Mouse (Mus musculus) midbrain, embryonic 15.5 days (tissue): ENCODE data around the gene Ube2b. TPM values are rescaled to one million over a fixed set of nuclear protein-coding genes. Genes with fewer than 3 reads are reported as not detected.

Experiments used
- ATAC-seq: fragments of 200-750 bp; cut with Nextera tagmentation; replicated peaks from 2 replicates; pipeline ENCODE4 v1.8.0; 2017; ENCODE audit warnings: moderate TSS enrichment
- H3K27ac ChIP-seq: fragments of 300-500 bp; sonication (generic); 2 replicates; pipeline ENCODE4 v1.5.1; 2015; ENCODE audit warnings: mild to moderate bottlenecking, inconsistent platforms
- H3K27me3 ChIP-seq: fragments of 300-500 bp; sonication (generic); replicated peaks from 2 replicates; pipeline ENCODE4 v1.6.1; 2015; ENCODE audit warnings: inconsistent platforms
- H3K36me3 ChIP-seq: fragments of 300-500 bp; sonication (generic); replicated peaks from 2 replicates; pipeline ENCODE4 v1.6.1; 2015; ENCODE audit warnings: inconsistent platforms
- H3K4me1 ChIP-seq: fragments of 300-500 bp; sonication (generic); 2 replicates; pipeline ENCODE4 v1.6.1; 2015; ENCODE audit warnings: inconsistent platforms
- H3K4me2 ChIP-seq: fragments of 300-500 bp; sonication (generic); 2 replicates; pipeline ENCODE4 v1.6.1; 2015; ENCODE audit warnings: inconsistent platforms, mild to moderate bottlenecking, moderate library complexity
- H3K4me3 ChIP-seq: fragments of 300-500 bp; sonication (generic); 2 replicates; pipeline ENCODE4 v1.5.1; 2015; ENCODE audit warnings: mild to moderate bottlenecking, inconsistent platforms
- H3K9ac ChIP-seq: fragments of 300-500 bp; sonication (generic); 2 replicates; pipeline ENCODE4 v1.6.1; 2015; ENCODE audit warnings: mild to moderate bottlenecking, inconsistent platforms
- H3K9me3 ChIP-seq: fragments of 300-500 bp; sonication (generic); 2 replicates; pipeline ENCODE4 v1.6.1; 2016; ENCODE audit warnings: inconsistent platforms
- WGBS: fragments of 180-500 bp; shearing (Covaris S2); methylation state at CpG from one replicate; pipeline ENCODE4 v1.1.7; 2015; ENCODE audit warnings: mixed read lengths; 5-methylcytosine and 5-hydroxymethylcytosine counted together
- polyA plus RNA-seq: library from polyadenylated mRNA; unstranded; fragments of >200 nt; fragmentation: Nextera tagmentation; extraction: Ambion mirVana; gene quantifications from 2 replicates; pipeline ENCODE4 v1.2.1, GENCODE M21; 2015

Gene Ube2b
- polyA plus RNA-seq, 1 experiment from 2014 or later, result 231 TPM

DNA sequence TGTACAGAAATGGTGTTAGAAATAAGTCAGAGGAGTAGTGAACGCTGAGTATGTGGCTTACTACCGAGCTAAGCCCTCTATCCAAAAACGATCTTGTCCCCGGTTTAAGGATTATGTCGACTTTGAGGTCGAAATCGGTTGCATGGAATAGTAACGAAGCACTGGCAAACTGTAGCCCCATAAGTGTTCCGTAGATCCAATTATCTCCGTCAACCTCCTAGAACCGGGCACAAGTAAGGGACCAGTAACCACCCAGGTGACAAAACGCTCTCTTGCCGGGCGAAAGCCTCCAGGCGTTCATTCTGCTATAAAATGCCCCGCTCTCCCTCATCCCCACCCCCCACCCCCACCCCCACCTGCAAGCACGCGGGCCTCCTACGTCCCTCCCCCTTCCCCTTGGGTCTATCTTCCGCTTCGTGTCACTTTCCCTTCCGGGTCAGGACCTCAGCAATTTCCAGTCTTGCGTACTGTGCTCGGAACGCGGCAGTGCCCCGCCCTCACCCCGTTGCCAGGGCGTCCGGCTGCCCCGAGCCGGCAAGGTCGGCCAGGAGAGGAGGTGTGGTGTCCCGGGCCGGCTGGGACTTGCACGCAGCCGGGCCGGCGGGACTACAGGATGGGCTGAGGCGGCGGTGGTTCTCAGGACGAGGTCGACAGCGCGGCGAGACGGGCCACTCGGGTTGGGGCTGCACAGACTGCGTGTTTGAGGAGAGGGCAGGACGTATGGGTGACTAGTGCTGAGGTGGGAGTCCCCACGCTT lies 3.4 kb upstream of the Ube2b start, which contains the start of gene Cdkl3:
TSS of gene Cdkl3 (plus strand) at position 450 of the 757 bp plus-strand sequence.
- Histone ChIP-seq H3K27me3 (no peaks in the 10 kb centered on the region), H3K4me2 (peak within 1 kb of the TSS; percentile 71), H3K27ac (peak within 1 kb of the TSS; percentile 93), H3K4me3 (peak within 1 kb of the TSS; percentile 87), H3K9me3 (no peaks in the 10 kb centered on the region), H3K4me1 (peaks cover 34% of the 10 kb centered on the region), H3K9ac (peak within 1 kb of the TSS; percentile 92), H3K36me3 (0 out of 2 replicates have a peak, but pooled peaks cover 4% of the 10 kb centered on the region)
- ATAC-seq, result peak; percentile 92
- under 1% methylated on average over 51 of the region's 51 CpGs for WGBS

DNA sequence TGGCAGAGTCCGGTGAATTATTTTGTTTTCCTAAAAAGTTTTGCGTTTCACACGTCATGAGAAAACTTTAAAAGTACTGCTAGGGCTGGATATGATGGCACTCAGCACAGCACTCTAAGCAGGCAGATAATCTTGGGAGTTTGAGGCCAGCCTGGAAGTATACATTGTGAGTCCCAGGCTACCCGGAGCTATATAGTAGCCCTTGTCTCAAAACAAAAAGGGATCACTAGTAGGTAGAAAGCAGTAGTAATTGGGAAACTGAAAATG lies 2.9 kb upstream of the Ube2b start:
- H3K4me3 ChIP-seq, result peak overlapping the region; percentile 87
- peak overlapping the region; percentile 92 for H3K9ac ChIP-seq
- H3K4me2 ChIP-seq, result peak overlapping the region; percentile 71
- ATAC-seq, result no peak
- H3K4me1 ChIP-seq, result peaks cover 39% of the 10 kb centered on the region
- H3K9me3 ChIP-seq, result no peaks in the 10 kb centered on the region
- H3K36me3 ChIP-seq, result 0 out of 2 replicates have a peak, but pooled peaks cover 3% of the 10 kb centered on the region
- no peaks in the 10 kb centered on the region for H3K27me3 ChIP-seq
- H3K27ac ChIP-seq, result peak overlapping the region; percentile 93
- 23% methylated on average over 4 of the region's 4 CpGs for WGBS

DNA sequence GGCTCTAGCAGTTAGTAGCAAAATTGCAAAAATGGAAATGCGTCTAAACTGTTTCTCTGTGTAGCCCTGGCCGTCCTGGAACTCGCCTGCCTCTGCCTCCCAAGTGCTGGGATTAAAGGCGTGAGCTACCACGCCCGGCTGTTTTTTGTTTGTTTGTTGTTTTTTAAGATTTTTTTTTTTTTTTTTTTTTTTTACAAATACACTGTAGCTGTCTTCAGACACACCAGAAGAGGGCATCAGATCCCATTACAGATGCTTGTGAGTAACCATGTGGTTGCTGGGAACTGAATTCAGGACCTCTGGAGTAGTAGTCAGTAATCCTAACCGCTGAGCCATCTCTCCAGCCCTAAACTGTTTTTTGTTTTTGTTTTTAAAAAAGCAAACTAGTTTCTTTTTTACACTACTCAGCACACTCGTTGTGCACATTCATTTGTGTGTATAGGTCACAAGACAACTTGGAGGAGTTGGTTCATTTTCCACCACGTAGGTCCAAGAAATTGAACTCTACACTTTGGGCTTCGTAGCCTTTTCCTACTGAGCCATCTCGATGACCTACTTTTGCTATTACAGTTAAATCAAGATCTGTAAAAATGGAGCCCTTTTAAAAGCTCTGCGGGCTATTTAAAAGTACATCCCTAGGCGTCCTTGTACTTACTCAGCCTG lies 2.4 kb upstream of the Ube2b start:
- no peak for ATAC-seq
- Histone ChIP-seq H3K9me3 (no peaks in the 10 kb centered on the region), H3K4me1 (peaks cover 43% of the 10 kb centered on the region), H3K4me2 (peak overlapping the region; percentile 71), H3K9ac (no peak overlapping the region), H3K36me3 (no peaks in the 10 kb centered on the region), H3K27me3 (no peaks in the 10 kb centered on the region), H3K27ac (peak overlapping the region; percentile 93), H3K4me3 (peak overlapping the region; percentile 87)
- WGBS, result 79% methylated on average over 13 of the region's 13 CpGs

DNA sequence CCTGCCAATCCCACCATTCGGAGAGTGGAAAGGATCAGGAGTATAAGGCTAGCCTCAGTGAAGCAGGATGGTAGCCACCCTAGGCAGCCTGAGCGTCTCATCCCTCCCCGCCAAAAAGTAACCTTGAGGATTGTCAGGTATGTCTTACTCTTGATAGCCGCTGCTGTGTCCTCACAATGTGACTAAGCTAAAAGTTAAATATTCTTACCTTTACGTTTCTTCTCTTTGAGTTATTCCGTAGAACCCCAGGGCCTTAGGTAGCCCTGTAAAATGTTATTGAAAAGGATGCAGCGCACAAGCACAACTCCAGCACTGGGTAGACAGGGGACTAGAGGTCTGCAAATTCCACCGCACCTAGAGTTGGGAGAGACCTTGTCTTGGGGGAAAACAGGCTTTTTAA lies 1.3 kb upstream of the Ube2b start:
- Histone ChIP-seq H3K9me3 (no peaks in the 10 kb centered on the region), H3K27me3 (no peaks in the 10 kb centered on the region), H3K9ac (no peak overlapping the region), H3K27ac (no peak overlapping the region), H3K4me3 (no peak overlapping the region), H3K36me3 (peaks cover 7% of the 10 kb centered on the region; the same call in 1 of the 2 replicates), H3K4me1 (peaks cover 55% of the 10 kb centered on the region), H3K4me2 (no peak overlapping the region)
- 94% methylated on average over 8 of the region's 8 CpGs for WGBS
- ATAC-seq, result no peak

DNA sequence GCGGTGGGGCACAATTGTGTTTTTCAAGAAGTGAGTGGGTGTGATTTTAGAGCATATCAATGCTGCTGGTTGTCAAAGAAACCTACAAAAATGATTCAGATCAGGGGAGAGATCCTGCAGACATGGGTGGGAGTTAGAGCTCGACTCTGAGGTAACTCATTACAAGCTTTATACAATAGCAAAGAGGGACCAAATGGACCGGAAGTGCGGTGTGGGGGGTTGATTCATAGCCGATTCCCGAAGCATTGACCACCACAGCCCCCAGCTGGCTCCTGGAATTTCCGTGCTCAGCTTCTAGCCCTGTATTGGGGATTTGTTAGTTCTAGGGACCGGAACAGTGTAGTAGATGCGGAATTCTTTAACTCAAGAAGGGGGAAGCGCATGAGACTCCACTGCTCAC lies 779 bp upstream of the Ube2b start:
- no peaks in the 10 kb centered on the region for H3K27me3 ChIP-seq
- peaks cover 11% of the 10 kb centered on the region; the same call in 1 of the 2 replicates for H3K36me3 ChIP-seq
- no peak for ATAC-seq
- H3K27ac ChIP-seq, result peak overlapping the region; percentile 98
- peak overlapping the region; percentile 2; the same call in 1 of the 2 replicates for H3K9ac ChIP-seq
- H3K4me1 ChIP-seq, result peaks cover 58% of the 10 kb centered on the region
- WGBS, result 77% methylated on average over 10 of the region's 10 CpGs
- H3K9me3 ChIP-seq, result no peaks in the 10 kb centered on the region
- H3K4me3 ChIP-seq, result peak overlapping the region; percentile 91
- peak overlapping the region; percentile 47 for H3K4me2 ChIP-seq

DNA sequence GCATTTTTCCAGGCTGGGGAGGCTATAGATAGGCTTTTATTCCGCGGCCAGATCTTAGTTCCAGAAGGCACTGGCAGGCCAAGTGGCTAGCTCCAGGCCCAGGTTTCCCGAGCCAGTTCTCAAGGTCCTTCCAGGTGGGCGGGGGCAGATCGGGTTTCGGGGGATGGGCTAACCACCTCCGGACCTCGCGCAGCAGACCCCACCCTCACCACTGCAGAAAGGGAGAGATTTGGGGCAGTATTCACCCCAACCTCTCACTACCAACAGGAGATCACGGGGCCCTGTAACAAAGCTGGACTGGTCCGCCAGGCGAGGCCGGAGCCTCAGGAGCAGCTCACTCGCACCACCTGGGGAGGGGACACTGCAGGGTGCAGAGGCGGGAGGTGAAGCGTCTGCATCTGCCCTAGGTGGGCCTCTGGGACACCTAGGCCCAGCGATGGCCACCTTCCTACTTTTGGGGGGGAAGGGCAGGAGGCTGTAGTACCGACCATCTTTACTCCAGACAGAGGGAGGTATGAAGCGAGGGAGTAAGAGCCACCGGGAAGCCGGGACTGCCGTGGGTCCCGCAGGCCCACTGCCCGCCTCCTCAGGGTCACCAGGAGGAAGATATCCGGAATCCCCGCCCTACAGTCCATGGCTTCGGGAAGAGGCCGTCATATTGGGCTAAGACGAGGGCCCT lies 812 bp downstream of the Ube2b start:
- WGBS, result under 1% methylated on average over 29 of the region's 29 CpGs
- H3K9ac ChIP-seq, result peak overlapping the region; percentile 96
- peak; percentile 38 for ATAC-seq
- H3K4me1 ChIP-seq, result peaks cover 44% of the 10 kb centered on the region
- H3K27me3 ChIP-seq, result no peaks in the 10 kb centered on the region
- no peaks in the 10 kb centered on the region for H3K9me3 ChIP-seq
- H3K4me2 ChIP-seq, result peak overlapping the region; percentile 77
- H3K4me3 ChIP-seq, result peak overlapping the region; percentile 91
- peak overlapping the region; percentile 98 for H3K27ac ChIP-seq
- peaks cover 23% of the 10 kb centered on the region; the same call in 1 of the 2 replicates for H3K36me3 ChIP-seq

DNA sequence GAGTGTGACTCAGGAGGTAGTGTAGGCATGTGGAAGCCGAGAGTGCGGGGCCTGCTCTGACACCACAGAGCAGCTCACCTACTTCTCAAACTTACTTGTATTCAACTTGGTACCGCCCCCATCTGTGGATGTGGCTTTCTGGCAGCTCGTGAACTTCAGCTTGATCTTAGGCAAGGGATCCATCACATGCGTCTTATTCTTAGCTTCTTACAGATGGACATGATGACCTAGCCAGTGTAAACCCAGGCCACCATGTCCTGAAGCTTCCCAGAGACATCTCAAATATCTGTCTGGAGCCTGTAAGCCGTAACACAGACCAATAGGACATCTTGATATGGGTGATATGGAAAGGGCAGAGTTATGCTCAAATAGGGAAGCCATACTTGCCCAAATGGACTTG lies 28.9 kb downstream of the Ube2b start:
- no peaks in the 10 kb centered on the region for H3K27me3 ChIP-seq
- WGBS, result 96% methylated on average over 6 of the region's 6 CpGs
- H3K9ac ChIP-seq, result no peak overlapping the region
- ATAC-seq, result no peak
- no peak overlapping the region for H3K4me3 ChIP-seq
- no peak overlapping the region for H3K27ac ChIP-seq
- H3K4me1 ChIP-seq, result peaks cover 18% of the 10 kb centered on the region
- H3K36me3 ChIP-seq, result peaks cover 38% of the 10 kb centered on the region
- no peaks in the 10 kb centered on the region for H3K9me3 ChIP-seq
- H3K4me2 ChIP-seq, result no peak overlapping the region

DNA sequence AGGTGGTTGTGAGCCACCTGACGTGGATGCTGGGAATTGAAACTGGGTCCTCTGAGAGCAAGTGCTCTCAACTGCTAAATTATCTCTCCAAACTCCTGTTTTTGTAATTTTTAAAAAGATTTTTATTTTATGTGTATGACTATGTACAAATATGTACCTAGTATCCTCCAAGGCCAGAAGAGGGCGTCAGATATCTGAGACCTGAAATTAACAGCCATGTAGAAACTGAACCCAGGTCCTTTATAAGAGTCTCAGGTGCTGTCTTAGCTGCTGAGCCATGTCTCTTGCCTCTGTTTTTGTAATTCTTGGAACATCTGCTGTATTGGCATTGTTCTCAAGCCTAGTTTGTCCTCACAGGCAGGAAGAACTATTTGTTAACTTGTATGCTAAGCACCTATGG lies 31.1 kb downstream of the Ube2b start:
- no peak for ATAC-seq
- Histone ChIP-seq H3K4me2 (no peak overlapping the region), H3K36me3 (peaks cover 32% of the 10 kb centered on the region), H3K9me3 (no peaks in the 10 kb centered on the region), H3K27ac (no peak overlapping the region), H3K4me1 (peaks cover 18% of the 10 kb centered on the region), H3K4me3 (no peak overlapping the region), H3K9ac (no peak overlapping the region), H3K27me3 (no peaks in the 10 kb centered on the region)
- 94% methylated on average over 2 of the region's 2 CpGs for WGBS

DNA sequence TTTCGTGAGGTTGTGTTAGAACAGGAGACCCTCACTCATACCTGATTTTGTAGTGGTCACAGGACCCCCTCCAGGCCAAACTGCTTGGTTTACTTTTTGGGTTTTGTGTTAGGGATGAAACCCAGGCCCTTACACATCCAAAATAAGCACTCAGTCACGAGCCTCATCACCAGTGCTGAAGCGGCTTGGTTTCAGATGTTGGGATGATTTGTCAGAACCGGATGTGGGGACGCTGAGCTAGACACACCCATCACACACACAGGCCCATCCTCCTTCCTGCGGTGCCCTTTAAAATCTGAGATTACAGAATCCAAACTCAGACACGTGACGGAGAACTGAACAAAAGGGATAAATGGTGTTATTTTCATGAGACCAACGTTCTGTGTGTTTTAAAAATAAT lies 31.7 kb downstream of the Ube2b start:
- 94% methylated on average over 9 of the region's 9 CpGs for WGBS
- no peak overlapping the region for H3K4me2 ChIP-seq
- no peak overlapping the region for H3K4me3 ChIP-seq
- H3K27me3 ChIP-seq, result no peaks in the 10 kb centered on the region
- H3K9ac ChIP-seq, result no peak overlapping the region
- no peak for ATAC-seq
- H3K36me3 ChIP-seq, result peaks cover 32% of the 10 kb centered on the region
- H3K9me3 ChIP-seq, result no peaks in the 10 kb centered on the region
- no peak overlapping the region for H3K27ac ChIP-seq
- peaks cover 18% of the 10 kb centered on the region for H3K4me1 ChIP-seq

DNA sequence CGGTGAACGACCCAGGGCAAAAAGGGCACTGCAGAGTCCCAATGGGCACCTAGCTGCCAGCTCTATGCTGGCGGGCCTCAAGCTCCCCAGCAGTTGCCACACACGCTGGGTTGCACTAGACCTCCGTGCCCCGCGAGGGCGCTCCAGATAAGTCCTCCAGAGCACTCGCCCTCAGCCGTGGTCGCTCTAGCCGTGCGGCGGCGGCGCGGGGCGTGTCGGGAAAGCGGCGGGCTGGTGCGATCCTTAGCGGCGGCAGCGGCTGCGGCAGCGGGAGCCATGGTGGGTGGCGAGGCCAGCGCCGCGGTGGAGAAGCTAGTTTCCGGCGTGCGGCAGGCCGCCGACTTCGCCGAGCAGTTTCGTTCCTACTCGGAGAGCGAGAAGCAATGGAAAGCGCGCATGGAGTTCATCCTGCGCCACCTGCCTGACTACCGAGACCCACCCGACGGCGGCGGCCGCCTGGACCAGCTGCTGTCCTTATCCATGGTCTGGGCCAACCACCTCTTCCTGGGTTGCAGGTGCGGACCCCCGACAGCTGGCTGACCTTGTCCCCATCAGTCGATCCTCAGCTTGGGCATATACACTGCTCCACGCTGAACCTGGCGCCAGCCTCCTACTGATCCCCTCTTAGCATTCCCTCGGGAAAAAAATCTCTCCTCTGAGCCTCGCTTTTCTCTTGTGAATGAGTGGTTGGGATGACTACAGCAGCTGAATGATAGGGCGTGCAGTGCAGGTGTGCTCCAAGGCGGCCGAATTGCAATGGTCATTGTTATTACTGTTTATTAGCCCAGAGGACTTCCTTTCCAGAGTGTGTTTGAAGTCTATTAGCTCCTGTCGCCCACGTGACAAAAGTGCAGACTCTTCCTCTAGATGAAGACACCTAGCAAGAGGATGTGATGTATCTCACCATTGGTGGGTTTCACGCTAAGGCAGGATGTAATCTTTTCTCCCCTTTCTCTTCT lies 32.8 kb downstream of the Ube2b start, which contains the start of gene Cdkn2aipnl:
TSS of gene Cdkn2aipnl (plus strand) at position 219 of the 959 bp plus-strand sequence.
- peak within 1 kb of the TSS; percentile 85 for H3K9ac ChIP-seq
- ATAC-seq, result peak; percentile 98
- H3K9me3 ChIP-seq, result no peaks in the 10 kb centered on the region
- peak within 1 kb of the TSS; percentile 76 for H3K27ac ChIP-seq
- H3K4me2 ChIP-seq, result peak within 1 kb of the TSS; percentile 85
- H3K4me1 ChIP-seq, result peaks cover 18% of the 10 kb centered on the region
- peaks cover 22% of the 10 kb centered on the region for H3K36me3 ChIP-seq
- peak within 1 kb of the TSS; percentile 72 for H3K4me3 ChIP-seq
- H3K27me3 ChIP-seq, result no peaks in the 10 kb centered on the region
- WGBS, result 3% methylated on average over 63 of the region's 63 CpGs

DNA sequence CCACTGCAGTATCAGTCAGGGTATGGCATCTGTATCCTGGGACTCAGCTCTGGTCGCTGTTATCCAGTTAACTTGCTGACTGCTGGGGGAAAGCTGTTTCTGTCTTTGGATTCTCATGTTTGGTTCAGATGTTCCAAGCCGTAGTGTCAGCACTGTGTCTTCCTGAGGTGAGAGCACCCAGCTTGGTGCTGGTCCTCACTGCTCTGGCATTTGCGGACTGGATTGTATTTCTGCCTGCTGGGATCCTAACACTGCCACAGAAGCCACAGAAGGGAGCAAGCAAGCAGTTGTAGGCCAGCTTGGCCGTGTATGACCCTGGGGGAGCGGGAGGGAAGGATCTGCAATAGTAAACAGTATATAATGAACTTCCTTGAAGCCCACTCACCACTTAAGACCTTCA lies 33.9 kb downstream of the Ube2b start:
- H3K27ac ChIP-seq, result no peak overlapping the region
- no peak for ATAC-seq
- H3K4me1 ChIP-seq, result peaks cover 18% of the 10 kb centered on the region
- no peak overlapping the region for H3K4me3 ChIP-seq
- 86% methylated on average over 5 of the region's 5 CpGs for WGBS
- no peak overlapping the region for H3K9ac ChIP-seq
- peaks cover 14% of the 10 kb centered on the region for H3K36me3 ChIP-seq
- no peaks in the 10 kb centered on the region for H3K9me3 ChIP-seq
- no peak overlapping the region for H3K4me2 ChIP-seq
- H3K27me3 ChIP-seq, result no peaks in the 10 kb centered on the region
